Mouse (Mus musculus) urinary bladder, adult 2 months (tissue): ENCODE data around the gene Hacd4. TPM values are rescaled to one million over a fixed set of nuclear protein-coding genes. Genes with fewer than 3 reads are reported as not detected.

Experiments
- DNase-seq: peaks from one replicate; pipeline ENCODE4 v3.0.0; 2022; ENCODE audit warnings: low spot score
- polyA plus RNA-seq: library from polyadenylated mRNA; depleted of rRNA; stranded (reverse); fragments of >200 nt; gene quantifications from 2 replicates; pipeline ENCODE4 v1.2.3, GENCODE M21; 2012; rRNA removed

Hacd4 gene
- polyA plus RNA-seq, result 13.1 and 15.5 TPM in 2 replicates

DNA sequence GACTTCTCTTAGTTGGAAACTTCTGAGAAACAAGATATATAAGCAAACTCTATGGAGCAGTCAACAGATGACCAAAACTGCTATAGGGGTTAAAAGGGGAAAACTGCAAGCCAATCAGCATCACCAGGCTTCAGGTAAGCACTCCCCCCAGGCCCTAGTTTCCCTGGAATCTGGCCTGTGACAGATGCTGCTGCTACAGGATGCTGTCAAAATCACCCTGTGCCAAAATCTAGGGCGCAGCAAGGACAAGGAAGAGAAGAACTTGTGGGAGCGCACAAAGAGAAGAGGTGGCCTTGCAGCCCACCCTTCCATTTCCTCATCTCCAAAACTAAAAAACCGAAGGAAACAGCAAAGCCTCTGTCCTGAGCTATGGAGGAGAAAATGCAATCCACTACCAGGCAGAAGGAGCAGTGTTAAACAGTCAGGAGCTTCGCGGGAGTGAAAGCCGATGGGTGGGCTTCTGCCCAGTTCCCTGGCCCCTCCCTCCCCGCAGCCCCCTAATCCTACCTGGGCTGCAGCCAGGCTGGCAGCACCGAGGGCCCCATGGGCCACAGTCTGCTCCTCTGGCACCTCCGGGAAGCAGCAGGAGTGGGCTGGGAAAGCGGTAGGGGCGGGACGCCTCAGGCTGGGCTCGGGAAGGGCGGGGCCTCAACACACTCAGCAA lies at the start of gene Hacd4:
Hacd4 (minus strand) TSS at position 603 of the 664 bp plus-strand sequence.
- DNase-seq, result peak; percentile 47

- DNase-seq, result no peak
Measured at GRCm38 (mm10) chr4:88488107-88488506, 49.4 kb upstream of the Hacd4 start.

DNA sequence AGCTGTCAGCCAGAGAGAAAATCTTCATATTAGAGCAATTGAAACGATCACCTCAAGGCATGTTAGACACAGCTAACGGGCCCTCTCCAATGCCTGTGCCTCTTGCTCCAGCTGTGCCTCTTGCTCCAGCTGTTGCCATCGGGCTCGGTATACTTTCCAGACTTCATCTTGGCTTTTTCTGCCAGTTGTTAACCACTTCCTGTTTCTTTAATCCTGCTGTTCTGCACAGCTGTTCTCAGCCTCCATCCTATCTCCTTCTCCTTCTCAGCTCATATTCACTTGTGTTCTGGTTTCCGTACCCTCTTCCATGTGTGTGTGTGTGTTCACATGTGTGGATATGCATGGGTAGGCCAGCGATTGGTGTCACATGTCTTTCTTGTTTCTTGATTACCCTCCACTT lies 41.4 kb upstream of the Hacd4 start:
- DNase-seq, result no peak

GRCm38 (mm10) chr4:88478809-88479186 lies 40.1 kb upstream of the Hacd4 start:
- DNase-seq, result no peak

GRCm38 (mm10) chr4:88478177-88478808 lies 39.6 kb upstream of the Hacd4 start:
- no peak for DNase-seq

- DNase-seq, result no peak
Measured at GRCm38 (mm10) chr4:88476511-88477210, 37.9 kb upstream of the Hacd4 start.

- no peak for DNase-seq
Measured at GRCm38 (mm10) chr4:88476084-88476483, 37.4 kb upstream of the Hacd4 start.

DNA sequence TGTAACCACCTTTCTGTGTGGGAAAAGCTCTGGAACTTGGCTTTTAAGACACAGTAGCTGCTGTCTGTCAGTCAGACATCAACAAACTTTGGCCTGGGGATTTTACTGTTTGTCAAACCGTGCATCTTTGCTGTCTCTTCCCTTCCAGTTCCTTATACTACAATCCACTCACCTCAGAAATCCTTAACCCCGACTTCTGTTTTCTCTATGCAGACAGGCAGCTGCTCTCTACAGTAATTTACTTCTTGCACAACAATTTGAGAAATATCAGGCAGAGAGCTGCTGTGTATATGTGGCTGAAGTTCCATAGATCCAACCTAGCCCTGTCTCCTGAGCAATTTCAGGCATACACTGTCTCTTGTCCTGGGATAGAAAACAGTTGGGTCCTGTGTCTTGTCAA lies 32.8 kb upstream of the Hacd4 start:
- no peak for DNase-seq

GRCm38 (mm10) chr4:88464574-88464973 lies 25.8 kb upstream of the Hacd4 start:
- no peak for DNase-seq

- DNase-seq, result no peak
Measured at GRCm38 (mm10) chr4:88462981-88463646, 24.4 kb upstream of the Hacd4 start.

DNA sequence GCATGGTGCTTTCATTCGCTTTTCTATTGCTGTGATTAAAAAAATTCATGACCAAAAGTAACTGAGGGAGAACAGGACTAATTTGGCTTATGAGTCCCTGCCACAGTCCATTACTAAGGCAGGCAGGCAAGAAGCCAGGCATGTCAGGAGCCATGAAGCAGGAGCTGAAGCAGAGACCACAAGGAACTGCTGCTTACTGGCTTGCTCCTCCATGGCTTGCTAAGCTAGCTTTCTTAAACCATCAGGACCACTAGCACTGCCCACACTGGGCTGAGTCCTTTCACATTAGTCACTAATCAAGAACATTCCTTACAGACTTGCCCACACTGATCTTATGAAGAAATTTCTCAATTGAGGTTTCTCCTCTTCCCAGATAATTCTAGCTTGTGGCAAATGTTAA lies 23.8 kb upstream of the Hacd4 start:
- DNase-seq, result no peak

GRCm38 (mm10) chr4:88461315-88461714 lies 22.6 kb upstream of the Hacd4 start:
- DNase-seq, result no peak

GRCm38 (mm10) chr4:88458673-88459072 lies 19.9 kb upstream of the Hacd4 start:
- no peak for DNase-seq

- no peak for DNase-seq
Measured at GRCm38 (mm10) chr4:88458093-88458492, 19.4 kb upstream of the Hacd4 start.

DNA sequence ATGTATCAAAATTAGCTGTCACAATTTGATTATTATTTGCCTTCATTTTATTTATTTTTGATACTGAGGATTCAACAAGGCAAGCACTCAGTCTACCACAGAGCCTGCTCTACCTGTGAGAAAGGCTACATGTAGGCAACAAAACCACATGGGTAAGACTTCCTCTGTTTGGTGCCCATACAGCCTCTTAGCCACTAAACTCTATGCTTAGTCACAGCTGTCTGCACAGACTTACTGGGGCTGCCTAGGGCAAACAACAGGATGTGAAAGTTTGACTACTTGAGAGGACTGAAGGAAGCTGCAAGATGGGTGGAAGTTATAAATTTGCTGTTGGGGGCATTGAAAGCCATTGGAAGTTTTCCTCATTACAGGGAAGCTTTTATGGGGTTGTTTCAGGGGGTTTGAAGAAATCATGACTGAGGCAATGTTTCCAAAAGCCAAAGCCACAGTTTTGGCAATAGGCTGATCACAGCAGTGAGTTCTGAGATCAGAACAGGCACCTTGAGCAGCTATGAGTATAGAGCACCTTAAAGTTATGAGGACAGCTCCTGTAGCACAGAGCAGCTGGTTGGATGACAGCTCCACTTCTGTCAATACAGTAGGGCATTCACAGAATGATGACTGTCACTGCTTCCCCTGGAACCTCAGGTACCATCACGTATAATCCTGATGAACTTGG lies 11.5 kb upstream of the Hacd4 start:
- no peak for DNase-seq

DNA sequence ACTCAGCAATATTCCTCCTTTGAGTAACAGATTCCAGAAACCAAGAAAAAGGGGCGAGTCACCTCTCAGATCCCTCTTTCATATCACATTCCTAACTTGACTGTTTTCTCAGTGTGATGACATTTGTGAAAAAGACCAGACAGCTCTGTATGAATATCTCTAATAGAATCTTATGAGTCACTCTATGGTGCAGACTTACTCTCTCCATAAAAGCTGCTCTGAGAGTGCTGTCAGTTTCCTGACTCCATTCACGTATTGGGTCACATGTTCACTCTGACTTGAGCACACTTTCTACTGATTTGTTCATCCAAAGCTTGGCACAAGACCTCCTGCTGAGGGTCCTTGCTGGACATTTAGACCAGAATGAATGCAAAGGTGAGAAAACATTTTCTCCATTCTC lies 10.2 kb upstream of the Hacd4 start:
- no peak for DNase-seq

- no peak for DNase-seq
Measured at GRCm38 (mm10) chr4:88440814-88441213, 2.1 kb upstream of the Hacd4 start.

DNA sequence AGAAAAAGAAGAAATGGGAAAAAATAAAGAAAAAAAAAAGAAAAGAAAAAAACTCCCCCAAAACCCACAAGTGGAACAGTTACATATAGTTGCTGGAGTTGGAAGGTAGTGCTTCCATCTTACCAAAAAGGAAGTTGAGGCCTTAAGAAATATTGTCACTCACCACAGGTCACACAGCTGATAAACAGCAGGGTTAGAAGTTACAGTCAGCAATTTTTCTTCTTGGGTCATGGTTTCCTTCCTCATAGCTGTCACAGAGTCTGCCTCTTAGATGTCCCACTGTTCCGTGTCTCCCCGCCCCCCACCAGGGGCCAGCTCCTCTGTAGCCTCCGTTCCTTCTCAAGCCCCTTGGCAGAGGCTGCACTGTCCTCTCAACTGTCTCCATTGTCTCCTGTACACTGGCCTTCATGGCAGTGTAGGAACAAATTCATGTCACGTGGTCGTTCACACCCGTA lies 968 bp upstream of the Hacd4 start:
- DNase-seq, result no peak

GRCm38 (mm10) chr4:88438990-88439329 lies 232 bp upstream of the Hacd4 start:
- DNase-seq, result no peak

GRCm38 (mm10) chr4:88437917-88438316 lies 811 bp downstream of the Hacd4 start:
- no peak for DNase-seq

DNA sequence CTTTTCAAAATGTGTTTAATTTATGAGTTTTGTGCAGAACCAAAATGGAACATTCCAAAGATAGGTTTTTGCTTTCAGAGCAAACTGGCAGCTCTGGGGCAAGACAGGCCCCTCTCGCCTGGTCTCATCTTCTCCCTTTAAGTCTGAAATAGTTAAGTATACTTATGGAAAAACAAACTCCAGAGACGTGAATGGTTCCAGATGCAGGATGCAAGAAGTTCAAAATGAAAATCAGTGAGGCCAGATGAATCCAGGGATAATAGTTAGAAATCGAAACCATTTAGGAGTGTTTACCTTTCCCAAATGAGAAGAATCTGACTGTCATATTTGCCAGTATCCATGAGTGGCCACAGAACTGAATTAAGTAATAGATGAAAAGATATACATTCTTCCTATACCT lies 1.6 kb downstream of the Hacd4 start:
- no peak for DNase-seq

DNA sequence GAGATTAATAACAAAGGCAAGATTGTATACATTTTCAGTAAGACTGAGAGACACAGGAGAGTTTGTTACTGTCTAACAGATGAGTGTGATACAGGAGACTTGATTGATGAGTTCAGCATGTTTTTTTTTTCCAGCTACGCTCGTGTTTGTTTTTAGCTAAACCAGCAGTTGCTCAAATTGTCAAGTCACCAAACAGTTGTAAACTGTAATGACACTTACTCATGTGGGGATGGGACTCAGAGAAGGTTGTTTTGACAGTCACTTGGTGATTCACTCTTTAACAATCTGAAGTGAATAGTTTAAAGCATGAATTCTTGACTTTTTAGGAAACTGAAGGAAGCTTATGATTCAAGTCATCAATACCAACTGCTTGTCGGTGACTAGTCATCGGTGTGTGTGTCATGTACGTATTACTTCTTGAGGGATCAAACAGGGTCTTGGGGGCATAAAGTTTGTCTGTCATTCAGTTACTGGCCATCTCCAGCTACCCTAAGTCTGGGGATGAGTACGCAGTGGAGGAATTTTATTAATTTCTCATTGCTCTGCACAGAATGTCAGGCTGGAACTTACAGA lies 2.0 kb downstream of the Hacd4 start:
- DNase-seq, result no peak
